Mouse (Mus musculus) forebrain, embryonic 13.5 days (tissue): ENCODE measurements around the gene Plxnb1. TPM values are rescaled to one million over a fixed set of nuclear protein-coding genes. Genes with fewer than 3 reads are reported as not detected.

Source experiments
- ATAC-seq: fragments of 200-750 bp; cut with Nextera tagmentation; 2 replicates; pipeline ENCODE4 v1.8.0; 2017
- H3K27ac ChIP-seq: fragments of 300-500 bp; sonication (generic); 2 replicates; pipeline ENCODE4 v1.5.1; 2015; ENCODE audit warnings: inconsistent platforms, mild to moderate bottlenecking, moderate library complexity
- H3K27me3 ChIP-seq: fragments of 300-500 bp; sonication (generic); 2 replicates; pipeline ENCODE4 v1.6.1; 2015; ENCODE audit warnings: mild to moderate bottlenecking, inconsistent platforms
- H3K36me3 ChIP-seq: fragments of 300-500 bp; sonication (generic); 2 replicates; pipeline ENCODE4 v1.6.1; 2015; ENCODE audit warnings: mild to moderate bottlenecking, inconsistent platforms; ENCODE audit not compliant: poor library complexity, severe bottlenecking
- H3K4me1 ChIP-seq: fragments of 300-500 bp; sonication (generic); 2 replicates; pipeline ENCODE4 v1.6.1; 2015; ENCODE audit warnings: inconsistent platforms
- H3K4me2 ChIP-seq: fragments of 300-500 bp; sonication (generic); 2 replicates; pipeline ENCODE4 v1.6.1; 2015; ENCODE audit warnings: inconsistent platforms, mild to moderate bottlenecking, moderate library complexity
- H3K4me3 ChIP-seq: fragments of 300-500 bp; sonication (generic); 2 replicates; pipeline ENCODE4 v1.5.1; 2015; ENCODE audit warnings: mild to moderate bottlenecking, inconsistent platforms
- H3K9ac ChIP-seq: fragments of 300-500 bp; sonication (generic); 2 replicates; pipeline ENCODE4 v1.6.1; 2015; ENCODE audit warnings: mild to moderate bottlenecking, inconsistent platforms
- H3K9me3 ChIP-seq: fragments of 300-500 bp; sonication (generic); replicated peaks from 2 replicates; pipeline ENCODE4 v1.6.1; 2016; ENCODE audit warnings: inconsistent platforms
- WGBS: fragments of 180-500 bp; shearing (Covaris S2); methylation state at CpG from one replicate; pipeline ENCODE4 v1.1.7; 2015; 5-methylcytosine and 5-hydroxymethylcytosine counted together
- polyA plus RNA-seq: library from polyadenylated mRNA; unstranded; fragments of >200 nt; fragmentation: Nextera tagmentation; extraction: Ambion mirVana; gene quantifications from 2 replicates; pipeline ENCODE4 v1.2.1, GENCODE M21; 2015

The Plxnb1 gene
- polyA plus RNA-seq, result 22.4 and 27.7 TPM in 2 replicates

DNA sequence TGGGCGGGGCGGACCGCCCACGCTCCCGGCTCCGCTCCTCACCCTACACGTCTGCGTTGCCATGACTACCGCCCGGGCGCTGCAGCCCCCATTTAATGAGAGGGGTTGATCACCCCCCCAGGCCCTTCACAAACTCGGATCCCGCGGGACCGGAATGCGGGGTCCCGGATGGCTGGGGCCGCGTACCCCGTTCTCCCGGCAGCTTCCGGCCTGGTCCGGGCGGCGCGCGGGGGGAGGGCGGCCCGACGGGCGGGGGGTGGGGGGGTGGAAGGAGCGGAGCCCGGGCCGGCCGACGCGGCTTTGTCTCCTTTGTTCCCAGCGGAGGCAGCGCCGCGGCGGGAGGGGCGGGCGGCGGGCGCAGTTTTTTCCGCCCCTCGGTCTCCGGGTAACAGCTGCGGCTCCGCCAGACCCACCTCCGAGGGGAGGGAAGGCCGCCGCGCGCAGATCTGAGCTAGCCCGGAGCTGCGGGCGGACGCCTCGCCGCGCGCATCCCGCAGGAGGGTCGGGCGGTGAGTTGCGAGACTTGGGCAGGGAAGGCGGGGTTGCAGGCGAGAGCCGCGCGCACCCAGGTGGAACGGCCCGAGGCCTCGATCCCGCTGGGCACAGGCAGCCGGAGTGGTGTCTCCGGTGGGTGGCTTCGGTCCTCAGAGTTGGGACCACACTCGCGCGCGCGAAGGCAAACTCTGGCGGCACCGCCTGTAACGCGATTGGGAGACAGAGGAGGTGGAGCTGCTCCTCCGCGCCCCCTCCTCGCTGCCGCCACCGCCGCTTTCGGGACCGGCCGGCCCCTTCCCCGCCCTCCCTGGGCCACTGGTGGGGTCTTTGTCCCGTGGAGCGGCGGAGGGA is at the start of gene Plxnb1:
TSS of gene Plxnb1 (plus strand) at position 253 of the 846 bp plus-strand sequence.
- H3K27me3 ChIP-seq, result no peaks in the 10 kb centered on the region
- peak within 1 kb of the TSS; percentile 100 for H3K27ac ChIP-seq
- peak within 1 kb of the TSS; percentile 98 for H3K4me2 ChIP-seq
- peak within 1 kb of the TSS; percentile 97 for H3K9ac ChIP-seq
- ATAC-seq, result peak; percentile 73
- no peaks in the 10 kb centered on the region for H3K9me3 ChIP-seq
- 0% methylated on average over 62 of the region's 102 CpGs for WGBS
- peaks cover 59% of the 10 kb centered on the region for H3K4me1 ChIP-seq
- H3K4me3 ChIP-seq, result peak within 1 kb of the TSS; percentile 75
- peaks cover 40% of the 10 kb centered on the region for H3K36me3 ChIP-seq

GRCm38 (mm10) chr9:109046306-109046705 is 48.9 kb upstream of the Plxnb1 start:
- Histone ChIP-seq H3K4me1 (no peaks in the 10 kb centered on the region), H3K4me2 (no peak overlapping the region), H3K9ac (no peak overlapping the region), H3K27ac (no peak overlapping the region), H3K27me3 (no peaks in the 10 kb centered on the region), H3K36me3 (no peaks in the 10 kb centered on the region), H3K9me3 (no peaks in the 10 kb centered on the region), H3K4me3 (no peak overlapping the region)
- WGBS, result 39% methylated on average over 5 of the region's 5 CpGs
- no peak for ATAC-seq

- Histone ChIP-seq H3K4me3 (no peak overlapping the region), H3K4me2 (no peak overlapping the region), H3K27ac (no peak overlapping the region), H3K4me1 (no peaks in the 10 kb centered on the region), H3K36me3 (no peaks in the 10 kb centered on the region), H3K27me3 (no peaks in the 10 kb centered on the region), H3K9ac (no peak overlapping the region), H3K9me3 (no peaks in the 10 kb centered on the region)
- ATAC-seq, result no peak
- 81% methylated on average over 7 of the region's 7 CpGs for WGBS
Observed at GRCm38 (mm10) chr9:109049316-109049715, 45.9 kb upstream of the Plxnb1 start.

- Histone ChIP-seq H3K9ac (no peak overlapping the region), H3K4me2 (no peak overlapping the region), H3K27ac (no peak overlapping the region), H3K4me3 (no peak overlapping the region), H3K36me3 (no peaks in the 10 kb centered on the region), H3K9me3 (no peaks in the 10 kb centered on the region), H3K4me1 (peaks cover 8% of the 10 kb centered on the region), H3K27me3 (no peaks in the 10 kb centered on the region)
- ATAC-seq, result no peak
- WGBS, result 85% methylated on average over 9 of the region's 9 CpGs
Observed at GRCm38 (mm10) chr9:109049996-109050673, 45.1 kb upstream of the Plxnb1 start.

- no peaks in the 10 kb centered on the region for H3K27me3 ChIP-seq
- no peak overlapping the region for H3K4me3 ChIP-seq
- H3K9ac ChIP-seq, result no peak overlapping the region
- 92% methylated on average over 3 of the region's 3 CpGs for WGBS
- H3K9me3 ChIP-seq, result no peaks in the 10 kb centered on the region
- ATAC-seq, result no peak
- H3K4me1 ChIP-seq, result peaks cover 13% of the 10 kb centered on the region
- H3K36me3 ChIP-seq, result no peaks in the 10 kb centered on the region
- H3K4me2 ChIP-seq, result no peak overlapping the region
- no peak overlapping the region for H3K27ac ChIP-seq
Observed at GRCm38 (mm10) chr9:109050674-109050997, 44.6 kb upstream of the Plxnb1 start.

DNA sequence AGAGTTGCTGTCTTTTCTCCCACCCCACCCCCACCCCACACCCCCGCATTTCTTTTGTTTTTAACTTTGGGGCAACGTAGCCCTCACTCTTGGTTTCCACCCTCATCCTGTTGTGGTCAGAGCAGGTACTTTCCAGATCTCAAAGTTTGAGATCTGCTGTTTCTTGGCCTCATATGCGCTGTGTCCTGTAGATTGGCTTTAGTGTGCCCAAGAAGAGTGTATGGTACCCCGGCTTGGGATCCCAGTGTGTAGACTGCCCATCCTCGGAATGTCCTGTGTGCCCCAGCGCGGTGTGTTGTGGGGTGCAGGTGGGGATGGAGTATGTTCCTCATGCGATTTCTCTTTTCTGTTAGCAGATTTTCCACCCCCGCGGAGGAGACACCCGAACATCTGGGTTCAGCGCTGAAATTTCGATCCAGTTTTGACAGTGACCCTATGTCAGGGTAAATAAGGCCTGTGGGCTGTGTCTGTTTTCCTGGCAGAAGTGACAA is 44.1 kb upstream of the Plxnb1 start:
- ATAC-seq, result no peak
- 90% methylated on average over 13 of the region's 13 CpGs for WGBS

DNA sequence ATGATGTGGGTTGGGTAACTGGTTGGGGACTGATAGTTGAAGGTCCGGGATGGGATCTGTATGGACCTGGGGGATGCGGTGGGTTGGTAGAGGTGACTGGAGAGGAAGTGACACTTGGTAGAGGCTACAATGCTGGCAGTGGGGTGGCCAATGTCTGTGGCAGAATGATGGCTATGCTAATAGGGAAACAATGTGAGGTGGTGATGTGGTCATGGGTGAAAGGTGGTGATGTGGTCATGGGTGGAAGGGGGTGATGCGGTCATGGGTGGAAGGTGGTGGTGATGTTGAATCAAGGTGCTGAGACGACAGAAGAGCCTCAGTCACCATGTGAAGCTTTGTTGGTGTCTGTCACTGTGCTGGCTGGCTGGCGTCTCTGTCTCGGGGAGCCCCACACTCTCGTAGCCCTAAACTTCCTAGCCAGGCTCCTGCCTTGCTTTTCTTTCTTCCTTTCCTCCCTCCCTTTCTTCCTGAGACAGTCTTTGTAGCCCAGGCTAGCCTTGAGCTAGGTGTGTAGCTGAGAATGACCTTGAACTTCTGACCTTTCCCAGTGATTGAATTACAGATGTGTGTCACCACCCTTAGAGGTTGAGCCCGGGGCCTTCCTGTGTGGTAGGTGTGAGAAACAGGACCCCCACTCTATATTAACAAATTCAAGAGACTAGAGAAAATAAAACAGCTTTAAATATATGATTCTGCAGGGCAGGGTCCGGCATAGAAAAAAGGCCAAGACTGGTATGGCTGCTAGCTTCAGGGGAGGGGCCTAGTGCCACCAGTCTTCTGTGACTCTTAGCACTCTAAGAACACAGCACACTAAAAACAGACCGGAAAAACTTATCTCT is 43.3 kb upstream of the Plxnb1 start:
- no peak overlapping the region for H3K4me3 ChIP-seq
- H3K9ac ChIP-seq, result no peak overlapping the region
- H3K4me2 ChIP-seq, result no peak overlapping the region
- no peaks in the 10 kb centered on the region for H3K9me3 ChIP-seq
- H3K27ac ChIP-seq, result no peak overlapping the region
- ATAC-seq, result no peak
- peaks cover 8% of the 10 kb centered on the region for H3K36me3 ChIP-seq
- WGBS, result 91% methylated on average over 10 of the region's 10 CpGs
- H3K27me3 ChIP-seq, result no peaks in the 10 kb centered on the region
- H3K4me1 ChIP-seq, result peaks cover 14% of the 10 kb centered on the region

More for the DNA sequence above, 44.1 kb upstream of the Plxnb1 start:
- H3K27ac ChIP-seq, result no peak overlapping the region
- no peaks in the 10 kb centered on the region for H3K27me3 ChIP-seq
- no peak overlapping the region for H3K9ac ChIP-seq
- H3K4me3 ChIP-seq, result no peak overlapping the region
- H3K4me1 ChIP-seq, result peaks cover 14% of the 10 kb centered on the region
- H3K36me3 ChIP-seq, result no peaks in the 10 kb centered on the region
- H3K4me2 ChIP-seq, result no peak overlapping the region
- no peaks in the 10 kb centered on the region for H3K9me3 ChIP-seq

- Histone ChIP-seq H3K4me2 (no peak overlapping the region), H3K9me3 (no peaks in the 10 kb centered on the region), H3K9ac (no peak overlapping the region), H3K36me3 (peaks cover 16% of the 10 kb centered on the region), H3K4me1 (peaks cover 14% of the 10 kb centered on the region), H3K27ac (no peak overlapping the region), H3K27me3 (no peaks in the 10 kb centered on the region), H3K4me3 (no peak overlapping the region)
- WGBS, result 90% methylated on average over 9 of the region's 9 CpGs
- no peak for ATAC-seq
Observed at GRCm38 (mm10) chr9:109052490-109053260, 42.5 kb upstream of the Plxnb1 start.

DNA sequence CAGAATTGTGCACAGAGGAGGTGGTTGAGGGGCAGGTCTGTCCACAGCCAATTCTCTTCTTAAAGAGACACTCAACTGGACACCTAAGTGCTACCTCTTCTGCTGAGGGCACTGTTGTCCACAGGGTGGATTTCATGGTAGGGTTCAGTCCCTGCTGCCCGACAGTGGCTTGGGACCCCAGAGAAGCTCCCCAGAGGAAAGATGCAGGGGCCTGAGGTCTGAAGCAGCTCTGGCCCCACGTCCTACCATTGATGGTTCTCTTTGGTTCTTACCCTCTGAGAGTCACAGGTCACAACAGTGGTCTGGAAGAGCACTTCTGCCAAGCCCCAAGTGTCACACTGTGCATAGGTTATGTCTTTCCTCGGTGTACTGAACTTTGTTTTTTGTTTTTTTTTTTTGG is 41.8 kb upstream of the Plxnb1 start:
- Histone ChIP-seq H3K9me3 (no peaks in the 10 kb centered on the region), H3K36me3 (peaks cover 23% of the 10 kb centered on the region), H3K4me3 (no peak overlapping the region), H3K4me1 (peaks cover 14% of the 10 kb centered on the region), H3K9ac (no peak overlapping the region), H3K27me3 (no peaks in the 10 kb centered on the region), H3K4me2 (no peak overlapping the region), H3K27ac (no peak overlapping the region)
- no peak for ATAC-seq
- 86% methylated on average over 3 of the region's 3 CpGs for WGBS

DNA sequence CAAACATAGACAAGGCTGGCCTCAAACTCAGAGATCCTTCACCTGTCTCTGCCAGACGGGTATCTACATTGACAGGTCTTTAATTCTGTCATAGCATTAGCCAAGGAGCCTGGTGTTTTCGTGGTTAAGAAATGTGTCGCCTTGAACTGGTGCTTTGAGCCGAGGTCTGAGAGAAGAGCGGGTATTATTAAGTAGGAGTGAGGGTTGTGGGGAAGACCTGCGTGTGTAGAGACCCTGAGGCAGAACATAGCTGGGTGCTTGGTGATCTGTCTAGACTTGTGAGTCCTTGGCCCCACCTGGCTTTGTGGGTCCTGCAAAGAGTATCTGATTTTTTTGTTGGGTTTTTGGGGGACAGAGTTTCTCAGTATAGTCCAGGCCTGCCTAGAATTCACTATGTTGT is 41.3 kb upstream of the Plxnb1 start:
- ATAC-seq, result no peak
- Histone ChIP-seq H3K36me3 (peaks cover 27% of the 10 kb centered on the region), H3K27me3 (no peaks in the 10 kb centered on the region), H3K9ac (no peak overlapping the region), H3K4me2 (no peak overlapping the region), H3K9me3 (no peaks in the 10 kb centered on the region), H3K4me3 (no peak overlapping the region), H3K27ac (no peak overlapping the region), H3K4me1 (peaks cover 18% of the 10 kb centered on the region)
- 82% methylated on average over 6 of the region's 6 CpGs for WGBS

- Histone ChIP-seq H3K4me1 (peaks cover 25% of the 10 kb centered on the region), H3K9ac (peak overlapping the region; percentile 35), H3K4me3 (peak overlapping the region; percentile 32), H3K9me3 (no peaks in the 10 kb centered on the region), H3K4me2 (peak overlapping the region; percentile 55), H3K27me3 (no peaks in the 10 kb centered on the region), H3K36me3 (peaks cover 29% of the 10 kb centered on the region), H3K27ac (peak overlapping the region; percentile 20)
- 6% methylated on average over 6 of the region's 7 CpGs for WGBS
- ATAC-seq, result peak; percentile 75
Observed at GRCm38 (mm10) chr9:109054712-109055111, 40.5 kb upstream of the Plxnb1 start.
